Mouse (Mus musculus): ENCODE measurements at regions not wholly inside any gene's neighbourhood (a gene's known extent, or its start where the extent isn't known, plus 50 kb on each side); places are given as distances from the start of the nearest gene placed in this dataset.

DNA sequence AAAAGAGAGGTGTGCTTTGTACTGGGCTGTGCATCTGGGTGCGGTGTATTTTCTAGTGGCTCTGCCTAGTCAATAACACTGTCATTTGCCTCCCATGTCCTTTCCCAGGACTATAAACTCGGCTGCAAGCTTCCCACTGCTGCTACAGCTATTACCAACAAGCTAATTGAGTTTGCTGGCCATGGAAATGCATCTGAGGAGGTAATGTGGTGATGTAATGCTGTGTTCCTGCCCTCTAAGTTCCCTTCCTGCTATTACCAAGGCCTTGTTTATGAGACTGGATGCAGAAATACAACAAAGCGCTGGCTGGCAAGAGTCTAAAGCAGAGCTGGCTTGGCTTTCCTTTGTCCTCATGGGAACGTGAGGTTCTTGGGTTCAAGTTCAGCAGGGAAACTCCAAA lies 533.0 kb upstream of the Castor2 start:
- Histone ChIP-seq H3K27me3 (replicated peaks; ENCODE audit: control insufficient read depth, insufficient read depth, low read length) (no peaks in the 10 kb centered on the region), H3K27ac (ENCODE audit: insufficient read depth, low read depth, low read length) (no peak overlapping the region), H3K36me3 (ENCODE audit: control insufficient read depth, insufficient read depth, low read length) (no peaks in the 10 kb centered on the region), H3K4me3 (ENCODE audit: insufficient read depth, low read depth, low read length) (no peak overlapping the region), H3K4me1 (ENCODE audit: control insufficient read depth, insufficient read depth, low read length) (no peaks in the 10 kb centered on the region)
- no peak for TF ChIP-seq POLR2A (IDR thresholded peaks at IDR 0.05; ENCODE audit: low read depth, low read length)
- DNase-seq: no peak
- WGBS: 69% methylated on average over 4 of the region's 4 CpGs

DNA sequence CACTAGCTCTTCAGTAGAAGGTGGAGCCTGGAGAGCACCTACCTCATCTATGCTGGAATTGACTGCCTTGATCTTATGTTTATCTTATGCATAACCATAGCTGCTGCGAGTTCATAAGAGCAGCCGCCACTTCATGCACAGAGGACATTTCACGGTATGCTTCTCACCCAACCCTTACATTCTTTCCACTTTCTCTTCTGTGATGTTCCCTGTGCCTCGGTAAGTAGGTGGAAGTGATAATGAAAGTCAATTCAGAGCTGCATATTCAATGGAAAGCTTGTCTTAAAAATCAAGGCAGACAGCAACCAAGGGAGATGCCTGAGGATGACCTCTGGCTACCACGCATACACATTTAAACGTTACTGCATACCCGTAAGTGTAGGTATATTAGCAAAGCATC lies 548.9 kb upstream of the Castor2 start:
- H3K4me3 ChIP-seq (ENCODE audit: insufficient read depth, low read depth, low read length): no peak overlapping the region
- no peaks in the 10 kb centered on the region for H3K4me1 ChIP-seq (ENCODE audit: control insufficient read depth, insufficient read depth, low read length)
- TF ChIP-seq POLR2A (IDR thresholded peaks at IDR 0.05; ENCODE audit: low read depth, low read length): no peak
- TF ChIP-seq CTCF (conservative IDR thresholded peaks at IDR 0.05; ENCODE audit: insufficient read depth, insufficient read length, low read depth, low read length): no peak
- H3K27me3 ChIP-seq (replicated peaks; ENCODE audit: control insufficient read depth, insufficient read depth, low read length): no peaks in the 10 kb centered on the region; the same call in 1 of the 2 replicates
- no peaks in the 10 kb centered on the region for H3K36me3 ChIP-seq (ENCODE audit: control insufficient read depth, insufficient read depth, low read length)
- DNase-seq: no peak
- 88% methylated on average over 7 of the region's 7 CpGs for WGBS
- no peak overlapping the region for H3K27ac ChIP-seq (ENCODE audit: insufficient read depth, low read depth, low read length)

DNA sequence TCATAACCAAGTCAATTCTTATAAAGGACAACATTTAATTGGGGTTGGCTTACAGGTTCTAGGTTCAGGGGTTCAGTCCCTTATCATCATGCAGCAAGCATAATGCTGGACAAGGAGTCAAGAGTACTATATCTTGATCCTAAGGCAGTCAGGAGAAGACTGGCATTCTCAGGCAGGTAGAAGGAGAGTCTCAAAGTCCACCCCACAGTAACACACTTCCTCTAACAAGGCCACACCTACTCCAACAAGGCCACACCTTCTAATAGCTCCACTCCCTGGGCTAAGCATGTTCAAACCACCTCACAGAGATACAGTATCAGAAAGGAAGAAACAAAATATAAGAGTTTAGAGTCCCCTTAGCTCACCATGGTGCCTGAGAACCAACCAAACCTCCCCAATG lies 557.3 kb upstream of the Castor2 start:
- no peak overlapping the region for H3K4me3 ChIP-seq (ENCODE audit: insufficient read depth, low read depth, low read length)
- H3K36me3 ChIP-seq (ENCODE audit: control insufficient read depth, insufficient read depth, low read length): no peaks in the 10 kb centered on the region
- no peak overlapping the region for H3K27ac ChIP-seq (ENCODE audit: insufficient read depth, low read depth, low read length)
- H3K27me3 ChIP-seq (replicated peaks; ENCODE audit: control insufficient read depth, insufficient read depth, low read length): no peaks in the 10 kb centered on the region
- no peak for DNase-seq
- no peak for TF ChIP-seq POLR2A (IDR thresholded peaks at IDR 0.05; ENCODE audit: low read depth, low read length)
- no peak for TF ChIP-seq CTCF (conservative IDR thresholded peaks at IDR 0.05; ENCODE audit: insufficient read depth, insufficient read length, low read depth, low read length)
- H3K4me1 ChIP-seq (ENCODE audit: control insufficient read depth, insufficient read depth, low read length): no peaks in the 10 kb centered on the region

DNA sequence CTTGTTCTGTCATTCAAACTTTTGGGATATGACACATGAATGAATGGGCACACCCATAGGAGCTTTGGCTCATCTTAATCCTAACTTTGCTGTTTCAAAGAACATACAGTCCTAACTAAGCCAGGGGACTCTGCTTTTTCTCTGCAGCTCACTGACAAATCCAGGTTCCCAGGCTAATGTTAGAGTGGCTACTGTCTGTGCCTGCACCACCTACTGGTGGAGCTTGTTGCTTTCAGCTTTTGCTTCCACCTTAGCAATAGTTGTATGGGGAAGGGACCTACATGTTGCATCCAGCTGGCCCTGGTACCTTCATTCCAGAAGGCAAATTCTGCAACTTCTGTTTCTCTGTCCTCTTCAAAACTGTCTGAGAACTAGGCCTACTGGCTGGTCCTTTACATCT lies 566.8 kb upstream of the Castor2 start:
- H3K4me3 ChIP-seq (ENCODE audit: insufficient read depth, low read depth, low read length): no peak overlapping the region
- no peak for DNase-seq
- H3K27ac ChIP-seq (ENCODE audit: insufficient read depth, low read depth, low read length): no peak overlapping the region
- no peak for TF ChIP-seq POLR2A (IDR thresholded peaks at IDR 0.05; ENCODE audit: low read depth, low read length)
- TF ChIP-seq CTCF (conservative IDR thresholded peaks at IDR 0.05; ENCODE audit: insufficient read depth, insufficient read length, low read depth, low read length): no peak; the same call in 1 of the 2 replicates
- no peaks in the 10 kb centered on the region for H3K27me3 ChIP-seq (replicated peaks; ENCODE audit: control insufficient read depth, insufficient read depth, low read length)
- no peaks in the 10 kb centered on the region for H3K36me3 ChIP-seq (ENCODE audit: control insufficient read depth, insufficient read depth, low read length)
- no peaks in the 10 kb centered on the region for H3K4me1 ChIP-seq (ENCODE audit: control insufficient read depth, insufficient read depth, low read length)

DNA sequence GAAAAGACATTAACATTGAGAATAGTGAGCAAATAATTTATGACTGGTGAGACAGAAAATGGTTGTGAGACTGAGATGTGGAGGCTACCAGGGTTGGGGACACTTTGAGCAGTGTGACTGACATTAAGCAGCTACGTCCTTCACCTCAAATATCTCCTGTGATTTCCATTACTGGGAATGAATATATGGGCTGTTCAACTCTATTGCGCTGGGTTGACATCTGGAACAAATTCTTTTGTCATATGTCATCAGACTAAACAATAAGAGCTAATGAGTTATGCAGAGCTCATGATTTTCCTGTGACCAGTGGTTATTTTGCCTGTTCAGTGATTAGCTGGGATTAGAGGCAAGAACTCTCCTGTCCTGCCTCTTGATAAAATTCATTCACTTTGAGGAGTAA lies 593.9 kb upstream of the Castor2 start:
- Histone ChIP-seq H3K27ac (ENCODE audit: insufficient read depth, low read depth, low read length) (no peak overlapping the region), H3K4me3 (ENCODE audit: insufficient read depth, low read depth, low read length) (no peak overlapping the region), H3K36me3 (ENCODE audit: control insufficient read depth, insufficient read depth, low read length) (no peaks in the 10 kb centered on the region), H3K27me3 (replicated peaks; ENCODE audit: control insufficient read depth, insufficient read depth, low read length) (no peaks in the 10 kb centered on the region), H3K4me1 (ENCODE audit: control insufficient read depth, insufficient read depth, low read length) (no peaks in the 10 kb centered on the region)
- no peak for DNase-seq
- WGBS: 75% methylated on average over 2 of the region's 2 CpGs
- TF ChIP-seq CTCF (conservative IDR thresholded peaks at IDR 0.05; ENCODE audit: insufficient read depth, insufficient read length, low read depth, low read length): no peak
- no peak for TF ChIP-seq POLR2A (IDR thresholded peaks at IDR 0.05; ENCODE audit: low read depth, low read length)

DNA sequence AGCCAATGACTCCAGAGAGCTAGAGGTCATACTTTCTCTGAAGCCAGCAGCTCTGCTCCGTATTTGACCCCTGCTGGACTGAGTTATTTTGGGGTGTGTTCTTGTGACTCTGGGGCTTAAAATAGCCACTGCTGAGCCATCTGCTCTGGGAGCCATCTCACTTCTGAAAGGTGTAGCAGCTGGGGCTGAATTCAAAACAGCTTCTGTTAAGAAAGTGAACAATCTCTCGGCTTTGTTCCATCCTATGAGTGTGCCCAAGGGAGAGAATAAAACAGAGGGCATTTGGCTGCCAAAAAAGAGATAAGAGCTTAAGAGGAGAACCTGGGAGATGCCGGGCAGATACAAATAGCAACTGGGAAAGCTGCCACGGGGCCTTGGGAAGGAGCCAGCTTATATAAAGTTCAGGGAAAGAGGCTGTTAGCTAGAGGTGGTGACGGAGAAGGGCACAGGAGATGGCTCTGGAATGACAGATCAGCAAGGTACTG lies 611.7 kb upstream of the Castor2 start:
- no peak overlapping the region for H3K4me3 ChIP-seq (ENCODE audit: insufficient read depth, low read depth, low read length)
- TF ChIP-seq POLR2A (IDR thresholded peaks at IDR 0.05; ENCODE audit: low read depth, low read length) (no peak), CTCF (conservative IDR thresholded peaks at IDR 0.05; ENCODE audit: insufficient read depth, insufficient read length, low read depth, low read length) (no peak)
- no peaks in the 10 kb centered on the region for H3K4me1 ChIP-seq (ENCODE audit: control insufficient read depth, insufficient read depth, low read length)
- H3K27me3 ChIP-seq (replicated peaks; ENCODE audit: control insufficient read depth, insufficient read depth, low read length): no peaks in the 10 kb centered on the region
- no peak overlapping the region for H3K27ac ChIP-seq (ENCODE audit: insufficient read depth, low read depth, low read length)
- WGBS: 45% methylated on average over 5 of the region's 5 CpGs
- DNase-seq: peak; percentile 25
- H3K36me3 ChIP-seq (ENCODE audit: control insufficient read depth, insufficient read depth, low read length): no peaks in the 10 kb centered on the region

DNA sequence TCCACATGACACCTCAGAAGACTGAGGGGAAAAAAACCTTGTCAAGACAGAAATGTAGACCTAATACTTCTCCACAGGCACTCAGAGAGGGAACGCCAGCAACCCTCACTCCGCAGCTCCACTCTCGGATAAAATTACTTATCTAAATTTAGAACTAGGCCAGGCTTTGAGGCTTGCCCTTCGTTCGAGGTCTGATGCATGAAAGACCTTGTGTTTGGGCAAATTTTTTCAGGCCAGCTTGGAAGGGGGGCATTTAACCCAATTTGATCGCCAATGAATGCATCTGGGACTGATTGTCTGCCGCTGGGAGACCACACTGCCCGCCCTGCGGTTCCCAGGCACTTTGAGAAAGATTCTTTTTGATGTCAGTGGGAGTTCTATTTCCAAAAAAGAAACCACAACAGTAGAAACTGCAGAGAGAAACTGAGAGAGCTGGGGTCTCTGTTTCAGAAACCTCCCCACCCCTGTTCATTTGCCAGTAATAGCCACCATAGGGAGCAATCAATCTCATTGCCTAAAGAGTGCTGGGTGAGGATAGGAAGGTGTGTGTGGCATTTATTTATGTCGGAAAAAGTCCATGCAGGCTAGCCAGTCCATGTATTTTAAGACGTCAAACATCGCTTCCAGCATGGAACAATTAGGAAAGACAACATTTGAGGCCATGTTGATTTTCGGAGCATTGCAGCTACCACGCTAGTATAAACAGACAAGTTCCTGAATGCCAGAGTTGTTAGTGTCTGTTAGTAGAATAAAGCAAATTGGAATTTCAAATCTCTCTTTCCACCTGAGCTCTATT lies 617.0 kb upstream of the Castor2 start:
- H3K4me1 ChIP-seq (ENCODE audit: control insufficient read depth, insufficient read depth, low read length): no peaks in the 10 kb centered on the region
- H3K36me3 ChIP-seq (ENCODE audit: control insufficient read depth, insufficient read depth, low read length): no peaks in the 10 kb centered on the region
- H3K27ac ChIP-seq (ENCODE audit: insufficient read depth, low read depth, low read length): no peak overlapping the region
- TF ChIP-seq CTCF (conservative IDR thresholded peaks at IDR 0.05; ENCODE audit: insufficient read depth, insufficient read length, low read depth, low read length) (no peak), POLR2A (IDR thresholded peaks at IDR 0.05; ENCODE audit: low read depth, low read length) (no peak)
- H3K4me3 ChIP-seq (ENCODE audit: insufficient read depth, low read depth, low read length): no peak overlapping the region
- WGBS: 65% methylated on average over 14 of the region's 14 CpGs
- DNase-seq: no peak
- no peaks in the 10 kb centered on the region for H3K27me3 ChIP-seq (replicated peaks; ENCODE audit: control insufficient read depth, insufficient read depth, low read length)
